Mouse (Mus musculus) embryonic facial prominence, embryonic 11.5 days (tissue): Measurements from ENCODE around the gene Olfr161. TPM values are rescaled to one million over a fixed set of nuclear protein-coding genes. Genes with fewer than 3 reads are reported as not detected.
"Not testable (repeated sequence)": the region's sequence is repeated elsewhere in the genome, so short reads cannot be mapped to it uniquely, and the experiment has no call there.

Source experiments
- ATAC-seq: fragments of 200-750 bp; cut with Nextera tagmentation; replicated peaks from 2 replicates; pipeline ENCODE4 v1.8.0; 2017; ENCODE audit warnings: low read depth; ENCODE audit not compliant: insufficient number of reproducible peaks, low FRiP score, low TSS enrichment
- DNase-seq: peaks from one replicate; pipeline ENCODE4 v3.0.0-alpha.2; 2015; ENCODE audit warnings: low spot score
- H3K27ac ChIP-seq: fragments of 300-500 bp; sonication (generic); replicated peaks from 2 replicates; pipeline ENCODE4 v1.5.1; 2014; ENCODE audit warnings: mild to moderate bottlenecking, low read depth, low read length, control low read depth
- H3K27me3 ChIP-seq: fragments of 300-500 bp; sonication (generic); 2 replicates; pipeline ENCODE4 v1.6.1; 2014; ENCODE audit warnings: mild to moderate bottlenecking, low read length, moderate library complexity, mixed read lengths; ENCODE audit not compliant: control insufficient read depth, insufficient read depth
- H3K36me3 ChIP-seq: fragments of 300-500 bp; sonication (generic); replicated peaks from 2 replicates; pipeline ENCODE4 v1.6.1; 2014; ENCODE audit warnings: low read depth, mild to moderate bottlenecking, low read length, moderate library complexity, mixed read lengths; ENCODE audit not compliant: control insufficient read depth, insufficient read depth
- H3K4me1 ChIP-seq: fragments of 300-500 bp; sonication (generic); 2 replicates; pipeline ENCODE4 v1.6.1; 2014; ENCODE audit warnings: low read length, mixed read lengths; ENCODE audit not compliant: control insufficient read depth, insufficient read depth
- H3K4me2 ChIP-seq: fragments of 300-500 bp; sonication (generic); 2 replicates; pipeline ENCODE4 v1.6.1; 2014; ENCODE audit warnings: low read depth, mild to moderate bottlenecking, control low read depth, low read length, moderate library complexity
- H3K4me3 ChIP-seq: fragments of 300-500 bp; sonication (generic); 2 replicates; pipeline ENCODE4 v1.5.1; 2014; ENCODE audit warnings: low read depth, low read length, control low read depth
- H3K9ac ChIP-seq: fragments of 300-500 bp; sonication (generic); replicated peaks from 2 replicates; pipeline ENCODE4 v1.6.1; 2014; ENCODE audit warnings: mild to moderate bottlenecking, control low read depth, low read length
- H3K9me3 ChIP-seq: fragments of 300-500 bp; sonication (generic); replicated peaks from 2 replicates; pipeline ENCODE4 v1.6.1; 2016; ENCODE audit warnings: mild to moderate bottlenecking, low read length, inconsistent platforms, mixed read lengths; ENCODE audit not compliant: control insufficient read depth
- WGBS: fragments of 180-500 bp; shearing (Covaris S2); extraction: QIAGEN DNeasy Blood & Tissue Kit; methylation state at CpG from one replicate; pipeline ENCODE4 v1.1.7; 2014; 5-methylcytosine and 5-hydroxymethylcytosine counted together
- polyA plus RNA-seq: library from polyadenylated mRNA; unstranded; fragments of >200 nt; fragmentation: Nextera tagmentation; extraction: Ambion mirVana; gene quantifications from 2 replicates; pipeline ENCODE4 v1.2.1, GENCODE M21; 2014

Olfr161 gene
- not detected in 2 replicates for polyA plus RNA-seq

GRCm38 (mm10) chr16:3590691-3591090, at the start of gene Olfr161:
Gene Olfr161, plus strand, starts transcription at chr16:3591042.
- Histone ChIP-seq H3K4me2 (no peak within 1 kb of the TSS), H3K27me3 (no peaks in the 10 kb centered on the region), H3K9me3 (0 out of 2 replicates have a peak, but pooled peaks cover 3% of the 10 kb centered on the region), H3K4me1 (no peaks in the 10 kb centered on the region), H3K27ac (no peak within 1 kb of the TSS), H3K9ac (no peak within 1 kb of the TSS), H3K4me3 (no peak within 1 kb of the TSS), H3K36me3 (no peaks in the 10 kb centered on the region)
- 81% methylated on average over 1 of the region's 1 CpGs for WGBS
- no peak for DNase-seq
- no peak for ATAC-seq

- H3K9me3 ChIP-seq: no peaks in the 10 kb centered on the region
- H3K9ac ChIP-seq: no peak overlapping the region
- H3K4me3 ChIP-seq: no peak overlapping the region
- H3K27ac ChIP-seq: no peak overlapping the region
- H3K4me2 ChIP-seq: no peak overlapping the region
- DNase-seq (no peak), ATAC-seq (no peak)
- no peaks in the 10 kb centered on the region for H3K36me3 ChIP-seq
- H3K27me3 ChIP-seq: no peaks in the 10 kb centered on the region
- no peaks in the 10 kb centered on the region for H3K4me1 ChIP-seq
Observed at GRCm38 (mm10) chr16:3563553-3563952, 27.3 kb upstream of the Olfr161 start.

GRCm38 (mm10) chr16:3577658-3578057, 13.2 kb upstream of the Olfr161 start:
- WGBS: 74% methylated on average over 1 of the region's 1 CpGs
- not testable (repeated sequence) for H3K9ac ChIP-seq, H3K4me2 ChIP-seq, H3K36me3 ChIP-seq, H3K4me3 ChIP-seq, H3K9me3 ChIP-seq, H3K27ac ChIP-seq, H3K4me1 ChIP-seq, DNase-seq, ATAC-seq, H3K27me3 ChIP-seq

GRCm38 (mm10) chr16:3578227-3578848, 12.5 kb upstream of the Olfr161 start:
- not testable (repeated sequence) for H3K9me3 ChIP-seq, H3K4me2 ChIP-seq, H3K9ac ChIP-seq, H3K27ac ChIP-seq, H3K4me3 ChIP-seq, ATAC-seq, H3K27me3 ChIP-seq, DNase-seq, H3K4me1 ChIP-seq, H3K36me3 ChIP-seq
- WGBS: 86% methylated on average over 1 of the region's 1 CpGs

- H3K4me3 ChIP-seq, H3K9ac ChIP-seq, ATAC-seq, H3K27ac ChIP-seq, H3K4me1 ChIP-seq, DNase-seq, H3K4me2 ChIP-seq, H3K9me3 ChIP-seq, H3K36me3 ChIP-seq, H3K27me3 ChIP-seq: not testable (repeated sequence)
- WGBS: 89% methylated on average over 5 of the region's 5 CpGs
Observed at GRCm38 (mm10) chr16:3631376-3631775, 40.5 kb downstream of the Olfr161 start.

GRCm38 (mm10) chr16:3632572-3633361, 41.9 kb downstream of the Olfr161 start:
- 25% methylated on average over 27 of the region's 27 CpGs for WGBS
- H3K36me3 ChIP-seq, H3K4me1 ChIP-seq, H3K9me3 ChIP-seq, H3K27me3 ChIP-seq, H3K27ac ChIP-seq: not testable (repeated sequence)
- DNase-seq (peak; percentile 65), ATAC-seq (peak; percentile 87)
- peak overlapping the region; percentile 41 for H3K9ac ChIP-seq
- peak overlapping the region; percentile 1 for H3K4me2 ChIP-seq
- peak overlapping the region; percentile 9; the same call in 1 of the 2 replicates for H3K4me3 ChIP-seq

Other genes with a start within 250 kb of the Olfr161 start
- not detected in 2 replicates for gene Mefv, start 127.1 kb downstream of the Olfr161 start, polyA plus RNA-seq
- 24.7 and 25.3 TPM in 2 replicates for gene Zfp263, start 153.1 kb downstream of the Olfr161 start, polyA plus RNA-seq
- 0.11 and 0.78 TPM in 2 replicates for gene Olfr15, start 239.8 kb downstream of the Olfr161 start, polyA plus RNA-seq